Mouse (Mus musculus) testis, adult 2 months (tissue): ENCODE measurements around the gene Rasa3. TPM values are rescaled to one million over a fixed set of nuclear protein-coding genes. Genes with fewer than 3 reads are reported as not detected.

Experiments
- H3K27ac ChIP-seq: fragments of 200-500 bp; 2 replicates; pipeline ENCODE4 v1.5.1; 2012; ENCODE audit warnings: low read depth, low read length; ENCODE audit not compliant: control insufficient read depth, insufficient read depth
- H3K27me3 ChIP-seq: fragments of 200-500 bp; 2 replicates; pipeline ENCODE4 v1.6.1; 2012; ENCODE audit warnings: mild to moderate bottlenecking, low read length, moderate library complexity; ENCODE audit not compliant: control insufficient read depth, insufficient read depth
- H3K36me3 ChIP-seq: fragments of 200-500 bp; 2 replicates; pipeline ENCODE4 v1.6.1; 2012; ENCODE audit warnings: mild to moderate bottlenecking, low read length; ENCODE audit not compliant: control insufficient read depth, insufficient read depth
- H3K4me1 ChIP-seq: fragments of 200-500 bp; 2 replicates; pipeline ENCODE4 v1.6.1; 2012; ENCODE audit warnings: low read length; ENCODE audit not compliant: control insufficient read depth, insufficient read depth
- H3K4me3 ChIP-seq: fragments of 200-500 bp; 2 replicates; pipeline ENCODE4 v1.5.1; 2012; ENCODE audit warnings: low read depth, mild to moderate bottlenecking, low read length, moderate library complexity, mixed read lengths; ENCODE audit not compliant: control insufficient read depth
- CTCF ChIP-seq: fragments of 200-500 bp; IDR thresholded peaks from 2 replicates; pipeline ENCODE4 v1.5.1; 2012; ENCODE audit warnings: low read depth, mild to moderate bottlenecking, inconsistent platforms, low read length, moderate library complexity; ENCODE audit not compliant: control insufficient read depth, insufficient read depth, insufficient replicate concordance
- POLR2A ChIP-seq: fragments of 200-500 bp; IDR thresholded peaks from 2 replicates; pipeline ENCODE4 v1.6.1; 2012; ENCODE audit warnings: low read depth, mild to moderate bottlenecking, inconsistent platforms, low read length, moderate library complexity; ENCODE audit not compliant: control insufficient read depth
- polyA plus RNA-seq: library from polyadenylated mRNA; depleted of rRNA; stranded (reverse); fragments of >200 nt; gene quantifications from 2 replicates; pipeline ENCODE4 v1.2.3, GENCODE M21; 2012

The Rasa3 gene
- polyA plus RNA-seq, 1 experiment, result 41.0 TPM

DNA sequence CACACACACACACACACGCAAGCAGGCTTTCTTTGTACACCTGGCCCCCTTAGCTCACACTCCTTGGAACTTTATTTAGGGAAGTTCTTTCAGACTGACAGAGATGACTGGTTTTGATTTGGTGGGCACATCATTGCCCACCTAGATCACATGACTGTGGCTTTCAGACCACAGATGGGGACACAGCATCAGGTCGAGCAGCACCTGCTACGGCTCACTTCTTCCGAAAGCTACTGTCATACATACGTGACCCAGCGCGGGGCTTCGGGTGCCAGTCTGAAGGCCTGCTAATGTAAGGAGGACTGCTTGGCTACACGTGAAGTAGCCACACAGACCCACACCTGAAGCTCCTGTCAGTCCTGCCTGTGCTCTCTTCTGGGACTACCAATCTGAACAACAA lies 49.3 kb downstream of the Rasa3 start:
- H3K4me3 ChIP-seq, result no peak overlapping the region
- peaks cover 6% of the 10 kb centered on the region for H3K4me1 ChIP-seq
- H3K27me3 ChIP-seq, result no peaks in the 10 kb centered on the region
- H3K36me3 ChIP-seq, result no peaks in the 10 kb centered on the region
- no peak for TF ChIP-seq CTCF
- TF ChIP-seq POLR2A, result no peak
- H3K27ac ChIP-seq, result no peak overlapping the region

DNA sequence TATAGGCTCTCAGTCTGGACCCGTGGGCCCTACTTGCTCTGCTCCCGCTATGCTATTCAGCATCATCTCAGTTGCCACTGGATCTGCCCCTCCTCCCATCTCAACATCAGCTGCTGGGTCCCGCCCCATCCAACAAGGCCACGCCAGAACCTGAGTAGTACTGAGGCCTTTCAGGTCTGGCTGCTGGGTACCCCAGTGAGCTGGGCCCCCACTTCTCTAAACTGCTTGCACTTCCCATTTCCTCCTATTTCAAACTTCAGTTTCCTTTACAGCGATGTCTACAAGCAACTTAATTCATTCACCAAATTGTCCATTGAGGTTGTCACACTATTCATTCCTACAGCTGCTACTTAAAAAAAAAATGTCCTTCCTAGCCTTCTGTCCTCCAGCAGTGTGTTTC lies 49.8 kb downstream of the Rasa3 start:
- H3K4me3 ChIP-seq, result no peak overlapping the region
- no peak overlapping the region for H3K27ac ChIP-seq
- TF ChIP-seq CTCF (no peak), POLR2A (no peak)
- no peaks in the 10 kb centered on the region for H3K36me3 ChIP-seq
- H3K27me3 ChIP-seq, result no peaks in the 10 kb centered on the region
- peaks cover 6% of the 10 kb centered on the region for H3K4me1 ChIP-seq

GRCm38 (mm10) chr8:13626114-13626513 lies 51.3 kb downstream of the Rasa3 start:
- TF ChIP-seq CTCF (no peak), POLR2A (no peak)
- Histone ChIP-seq H3K27me3 (no peaks in the 10 kb centered on the region), H3K4me1 (peaks cover 6% of the 10 kb centered on the region)

DNA sequence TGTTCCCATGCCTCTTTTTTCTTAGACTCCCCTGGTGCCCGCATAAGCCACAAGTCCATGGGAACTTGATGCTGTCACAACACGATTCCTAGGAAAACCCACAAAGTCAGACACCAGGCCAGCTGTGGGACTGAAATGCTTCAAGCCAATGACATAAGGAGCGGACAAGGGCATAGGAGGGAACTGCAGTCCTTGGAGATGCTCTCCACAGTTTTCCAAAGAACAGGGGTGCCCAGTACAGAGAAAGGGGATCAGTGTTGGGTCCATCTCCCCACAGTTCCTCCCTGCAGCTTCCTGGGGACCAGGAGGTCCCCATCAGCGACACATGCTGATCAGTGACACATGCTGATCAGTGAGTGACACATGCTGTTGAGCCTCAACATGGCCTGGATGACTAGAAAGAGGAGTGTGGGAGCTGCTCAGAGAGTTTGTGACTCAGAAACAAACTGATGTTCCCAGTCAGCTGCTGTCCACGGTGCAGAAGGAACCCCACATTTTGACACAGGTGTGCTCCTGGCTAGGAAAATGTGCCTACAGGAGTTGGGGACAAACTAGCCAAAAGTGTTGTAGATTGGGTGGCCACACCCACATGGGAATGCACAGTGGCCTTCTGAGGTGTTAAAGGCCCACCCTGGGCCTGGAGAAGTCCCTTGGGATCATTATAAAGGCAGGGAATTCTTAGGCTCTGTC lies 52.0 kb downstream of the Rasa3 start:
- no peaks in the 10 kb centered on the region for H3K27me3 ChIP-seq
- no peaks in the 10 kb centered on the region for H3K36me3 ChIP-seq
- H3K4me1 ChIP-seq, result peaks cover 6% of the 10 kb centered on the region
- TF ChIP-seq CTCF, result no peak
- TF ChIP-seq POLR2A, result no peak
- no peak overlapping the region for H3K4me3 ChIP-seq
- H3K27ac ChIP-seq, result no peak overlapping the region

More at GRCm38 (mm10) chr8:13626114-13626513, 51.3 kb downstream of the Rasa3 start:
- Histone ChIP-seq H3K4me3 (no peak overlapping the region), H3K36me3 (no peaks in the 10 kb centered on the region), H3K27ac (no peak overlapping the region)

- TF ChIP-seq POLR2A (no peak), CTCF (no peak)
- H3K4me1 ChIP-seq, result peaks cover 6% of the 10 kb centered on the region
- H3K27ac ChIP-seq, result no peak overlapping the region
- no peaks in the 10 kb centered on the region for H3K27me3 ChIP-seq
- no peak overlapping the region for H3K4me3 ChIP-seq
- H3K36me3 ChIP-seq, result no peaks in the 10 kb centered on the region
Observed at GRCm38 (mm10) chr8:13624863-13625262, 52.5 kb downstream of the Rasa3 start.

DNA sequence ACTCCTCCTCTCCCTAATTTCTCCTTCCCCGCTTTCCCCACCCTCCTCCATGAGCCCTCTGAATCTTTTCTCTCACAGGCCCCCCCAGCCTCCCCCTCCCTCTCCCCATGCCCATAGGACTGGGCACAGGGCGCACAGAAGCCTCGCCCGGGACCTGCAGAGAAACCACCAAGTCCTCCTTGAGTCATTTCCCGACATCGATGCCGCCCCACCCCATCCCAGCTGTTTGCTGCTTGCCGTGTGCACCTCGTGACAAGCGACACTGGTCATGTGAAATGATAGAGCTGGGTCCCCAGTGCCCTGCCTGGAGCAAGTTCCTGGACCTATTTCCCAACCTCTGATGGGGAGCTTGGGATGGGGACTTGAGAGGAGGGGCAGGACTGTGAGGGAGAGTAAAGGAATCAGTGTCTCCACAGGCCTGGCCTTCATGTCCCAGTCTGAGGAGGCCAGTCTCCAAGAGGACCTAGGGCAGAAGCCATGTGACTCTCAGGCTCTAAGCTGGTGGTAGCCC lies 53.4 kb downstream of the Rasa3 start:
- TF ChIP-seq POLR2A (no peak), CTCF (no peak)
- Histone ChIP-seq H3K27ac (no peak overlapping the region), H3K4me3 (no peak overlapping the region), H3K4me1 (peaks cover 6% of the 10 kb centered on the region), H3K36me3 (no peaks in the 10 kb centered on the region), H3K27me3 (no peaks in the 10 kb centered on the region)

GRCm38 (mm10) chr8:13623038-13623750 lies 54.2 kb downstream of the Rasa3 start:
- H3K4me1 ChIP-seq, result peaks cover 6% of the 10 kb centered on the region

More at GRCm38 (mm10) chr8:13623038-13623750, 54.2 kb downstream of the Rasa3 start:
- Histone ChIP-seq H3K27me3 (no peaks in the 10 kb centered on the region), H3K27ac (no peak overlapping the region), H3K4me3 (no peak overlapping the region), H3K36me3 (no peaks in the 10 kb centered on the region)
- TF ChIP-seq CTCF (no peak), POLR2A (no peak)
